Mouse (Mus musculus): Measurements from ENCODE around the gene Pcx. TPM values are rescaled to one million over a fixed set of nuclear protein-coding genes. Genes with fewer than 3 reads are reported as not detected.

The Pcx gene
- polyA plus RNA-seq, 1 experiment from 2014 or later, result 23.5 TPM

DNA sequence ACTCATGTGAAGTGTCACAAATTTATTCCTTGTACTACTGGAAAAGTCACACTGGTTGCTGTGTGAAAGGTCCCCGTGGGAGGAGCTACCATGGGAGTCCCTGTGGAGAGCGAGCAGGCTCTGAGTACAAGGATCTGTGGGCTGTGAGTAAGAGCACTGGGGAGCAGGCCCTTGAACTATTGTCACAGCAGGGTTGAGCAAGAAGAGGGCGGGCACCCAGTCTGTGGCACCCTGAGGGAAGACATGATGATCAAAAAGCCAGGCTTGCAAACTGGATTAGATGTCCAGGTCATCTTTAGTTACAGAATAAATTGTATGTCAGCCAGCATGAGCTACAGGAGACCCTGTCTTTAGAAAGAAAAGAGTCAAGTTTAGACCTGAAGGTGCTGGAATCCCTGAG is 26.3 kb downstream of the Pcx start:
- H3K9me3 ChIP-seq, result no peaks in the 10 kb centered on the region
- H3K4me3 ChIP-seq, result no peak overlapping the region
- no peaks in the 10 kb centered on the region for H3K36me3 ChIP-seq
- no peaks in the 10 kb centered on the region for H3K4me1 ChIP-seq
- no peak overlapping the region for H3K4me2 ChIP-seq (replicated peaks)
- H3K9ac ChIP-seq, result no peak overlapping the region
- no peak for ATAC-seq (ENCODE audit: low FRiP score, low read depth)
- H3K27ac ChIP-seq, result no peak overlapping the region
- 61% methylated on average over 3 of the region's 3 CpGs for WGBS
- H3K27me3 ChIP-seq (replicated peaks), result no peaks in the 10 kb centered on the region

DNA sequence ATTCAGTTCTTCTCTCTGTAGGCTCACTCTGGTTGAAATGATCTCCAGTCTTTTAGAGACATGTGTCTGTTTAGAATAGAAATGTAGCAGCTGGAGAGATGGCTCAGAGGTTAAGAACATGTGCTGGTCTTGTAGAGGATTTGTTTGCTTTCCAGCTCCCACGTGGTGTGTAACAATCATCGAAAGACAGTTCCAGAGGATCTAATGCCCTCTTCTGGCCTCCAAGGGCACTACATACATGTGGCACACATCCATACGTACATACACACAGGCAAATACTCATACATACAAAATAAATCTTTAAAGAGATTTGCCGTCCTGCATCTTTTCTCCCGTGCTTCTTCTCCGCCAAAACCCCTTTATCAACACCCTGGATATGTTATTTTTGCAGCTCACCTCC is 30.0 kb downstream of the Pcx start:
- H3K27me3 ChIP-seq (replicated peaks), result no peaks in the 10 kb centered on the region
- H3K36me3 ChIP-seq, result no peaks in the 10 kb centered on the region
- no peaks in the 10 kb centered on the region for H3K4me1 ChIP-seq
- H3K27ac ChIP-seq, result no peak overlapping the region
- no peak overlapping the region for H3K9ac ChIP-seq
- H3K4me2 ChIP-seq (replicated peaks), result no peak overlapping the region
- no peaks in the 10 kb centered on the region for H3K9me3 ChIP-seq
- ATAC-seq (ENCODE audit: low FRiP score, low read depth), result no peak
- no peak overlapping the region for H3K4me3 ChIP-seq
- WGBS, result 87% methylated on average over 6 of the region's 6 CpGs

DNA sequence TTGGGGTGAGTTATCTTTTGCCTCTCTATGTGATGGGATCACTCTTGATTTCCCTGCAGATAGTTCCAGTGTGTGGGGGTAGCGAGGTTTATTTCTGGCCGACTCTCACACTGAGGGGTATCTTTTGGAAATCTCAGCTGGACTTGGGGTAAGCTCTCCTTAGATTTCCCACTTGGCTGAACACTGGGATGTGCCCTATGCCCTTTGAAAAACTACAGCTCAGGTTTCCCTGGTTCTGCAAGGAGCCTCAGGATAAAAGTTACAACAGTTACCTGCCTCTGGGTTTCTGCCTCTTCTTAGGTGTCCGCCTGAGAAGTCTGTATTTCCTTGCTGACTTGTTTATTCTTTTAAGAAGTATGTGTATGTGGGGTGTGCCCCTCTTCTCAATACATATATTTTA is 30.7 kb downstream of the Pcx start:
- Histone ChIP-seq H3K4me2 (replicated peaks) (no peak overlapping the region), H3K27ac (no peak overlapping the region), H3K4me3 (no peak overlapping the region), H3K4me1 (no peaks in the 10 kb centered on the region), H3K9ac (no peak overlapping the region), H3K27me3 (replicated peaks) (no peaks in the 10 kb centered on the region), H3K36me3 (no peaks in the 10 kb centered on the region), H3K9me3 (no peaks in the 10 kb centered on the region)
- WGBS, result 92% methylated on average over 3 of the region's 3 CpGs
- no peak for ATAC-seq (ENCODE audit: low FRiP score, low read depth)

DNA sequence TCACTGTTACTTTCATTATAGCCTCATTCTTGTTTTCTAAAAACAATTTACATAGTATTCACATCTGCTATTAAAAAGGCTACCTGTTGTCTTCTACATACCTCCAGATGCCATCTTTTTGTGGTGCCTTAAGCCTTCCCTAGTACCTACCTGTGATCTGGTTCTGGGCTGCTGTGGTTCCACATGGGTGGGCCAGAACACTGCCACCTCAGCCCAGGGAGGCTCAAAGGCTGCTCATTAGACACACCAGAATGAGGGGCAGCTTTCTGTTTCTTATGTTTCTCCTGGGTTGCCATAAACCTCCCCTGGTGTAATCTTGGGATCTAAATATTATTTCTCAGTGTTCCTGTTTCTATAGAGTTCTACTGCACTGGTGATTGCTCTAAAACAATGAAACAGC is 31.8 kb downstream of the Pcx start:
- Histone ChIP-seq H3K4me2 (replicated peaks) (no peak overlapping the region), H3K9ac (no peak overlapping the region), H3K27ac (no peak overlapping the region), H3K4me1 (no peaks in the 10 kb centered on the region), H3K36me3 (no peaks in the 10 kb centered on the region), H3K9me3 (no peaks in the 10 kb centered on the region), H3K4me3 (no peak overlapping the region), H3K27me3 (replicated peaks) (no peaks in the 10 kb centered on the region)
- ATAC-seq (ENCODE audit: low FRiP score, low read depth), result no peak

DNA sequence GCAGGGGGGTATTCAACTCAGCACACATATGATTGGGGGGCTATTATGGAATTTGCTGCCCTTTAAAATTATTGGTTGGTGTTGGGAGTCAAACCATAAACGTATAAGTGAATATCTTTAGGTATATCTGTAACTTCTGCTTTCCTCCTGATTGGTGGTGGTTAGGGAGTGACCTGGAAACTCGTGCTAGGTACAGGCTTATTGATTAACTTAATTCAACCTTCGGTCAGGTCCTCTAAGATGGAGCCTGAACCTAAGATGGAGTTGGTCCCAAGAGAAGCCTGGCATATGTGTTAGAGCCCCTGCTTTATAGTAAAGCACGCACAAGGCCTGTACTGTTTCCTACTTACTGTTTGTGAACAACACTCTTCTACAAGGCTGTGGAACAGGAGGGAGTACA is 34.8 kb downstream of the Pcx start:
- Histone ChIP-seq H3K4me3 (no peak overlapping the region), H3K4me2 (replicated peaks) (no peak overlapping the region), H3K27ac (no peak overlapping the region), H3K9me3 (no peaks in the 10 kb centered on the region), H3K36me3 (no peaks in the 10 kb centered on the region), H3K27me3 (replicated peaks) (no peaks in the 10 kb centered on the region), H3K4me1 (no peaks in the 10 kb centered on the region), H3K9ac (no peak overlapping the region)
- no peak for ATAC-seq (ENCODE audit: low FRiP score, low read depth)
- 89% methylated on average over 4 of the region's 4 CpGs for WGBS

DNA sequence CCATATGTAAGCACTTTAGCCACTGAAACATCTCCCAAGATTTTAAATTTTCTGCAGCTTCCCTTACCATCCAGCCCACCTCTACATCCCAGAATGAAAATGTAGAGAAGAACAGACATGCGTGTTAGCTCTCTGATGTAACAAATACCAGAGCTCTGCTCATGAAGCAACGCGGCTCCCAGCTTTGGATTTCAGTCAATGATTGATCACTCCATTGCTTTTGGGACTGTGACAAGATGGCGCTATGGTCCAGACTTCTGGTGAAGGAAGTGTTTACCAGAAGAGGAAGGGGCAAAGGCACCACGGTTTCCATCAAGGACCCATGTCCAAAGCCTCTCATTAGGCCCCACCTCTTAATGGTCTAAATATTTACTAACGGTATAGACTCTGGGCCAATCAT is 35.6 kb downstream of the Pcx start:
- no peak for ATAC-seq (ENCODE audit: low FRiP score, low read depth)
- Histone ChIP-seq H3K9me3 (no peaks in the 10 kb centered on the region), H3K27me3 (replicated peaks) (no peaks in the 10 kb centered on the region), H3K27ac (no peak overlapping the region), H3K9ac (no peak overlapping the region), H3K4me1 (no peaks in the 10 kb centered on the region), H3K4me2 (replicated peaks) (no peak overlapping the region), H3K4me3 (no peak overlapping the region), H3K36me3 (no peaks in the 10 kb centered on the region)
- 94% methylated on average over 6 of the region's 6 CpGs for WGBS

DNA sequence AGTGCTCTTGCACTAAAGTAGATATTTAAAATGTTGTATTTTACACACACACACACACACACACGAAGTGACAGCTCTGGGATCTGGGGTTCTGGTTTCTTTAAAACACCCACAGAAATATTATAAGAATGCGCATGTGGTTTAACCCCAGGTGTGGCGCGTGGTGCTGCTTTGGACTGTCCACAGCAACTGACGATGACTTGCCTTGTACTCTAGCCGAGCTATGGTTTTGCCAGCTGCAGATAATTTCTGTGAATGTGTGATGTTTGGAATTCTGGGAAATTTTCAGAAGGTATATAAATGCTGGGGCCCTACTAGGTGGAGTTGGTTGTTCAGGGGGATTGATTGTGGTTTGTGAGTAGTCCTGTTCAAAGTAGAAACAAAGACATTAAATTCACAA is 37.5 kb downstream of the Pcx start:
- WGBS, result 88% methylated on average over 6 of the region's 6 CpGs
- H3K4me1 ChIP-seq, result no peaks in the 10 kb centered on the region
- H3K27me3 ChIP-seq (replicated peaks), result no peaks in the 10 kb centered on the region
- H3K4me2 ChIP-seq (replicated peaks), result no peak overlapping the region
- H3K4me3 ChIP-seq, result no peak overlapping the region
- H3K9me3 ChIP-seq, result no peaks in the 10 kb centered on the region
- H3K36me3 ChIP-seq, result no peaks in the 10 kb centered on the region
- H3K27ac ChIP-seq, result no peak overlapping the region
- no peak overlapping the region for H3K9ac ChIP-seq
- no peak for ATAC-seq (ENCODE audit: low FRiP score, low read depth)

DNA sequence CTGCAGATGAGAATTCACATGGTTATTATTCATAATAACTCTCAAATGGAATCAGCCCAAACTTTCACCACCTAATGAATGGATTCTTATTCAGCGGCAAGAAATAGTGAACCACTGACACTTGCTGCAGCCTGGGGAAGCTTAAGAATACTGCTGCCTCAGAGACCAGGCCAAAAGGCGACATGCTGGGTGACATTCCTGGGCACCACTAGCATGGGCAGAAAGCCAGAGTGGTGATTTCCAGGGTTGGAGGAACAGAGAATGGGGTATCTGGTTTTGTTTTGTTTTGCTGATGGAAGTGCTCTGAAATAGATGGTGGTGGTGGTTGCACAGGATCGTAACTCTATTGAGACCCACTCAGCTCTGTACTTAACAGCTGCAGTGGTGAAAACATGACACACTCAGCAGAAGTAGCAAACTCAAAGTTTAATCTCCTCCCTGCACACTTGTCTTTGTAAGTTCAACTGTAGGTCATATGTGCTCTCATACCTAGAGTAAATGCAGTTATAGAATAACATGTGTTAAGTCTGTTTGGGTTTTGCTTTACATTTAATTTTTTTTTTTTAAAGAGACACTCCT is 38.1 kb downstream of the Pcx start:
- no peak overlapping the region for H3K4me2 ChIP-seq (replicated peaks)
- no peaks in the 10 kb centered on the region for H3K36me3 ChIP-seq
- no peak for ATAC-seq (ENCODE audit: low FRiP score, low read depth)

DNA sequence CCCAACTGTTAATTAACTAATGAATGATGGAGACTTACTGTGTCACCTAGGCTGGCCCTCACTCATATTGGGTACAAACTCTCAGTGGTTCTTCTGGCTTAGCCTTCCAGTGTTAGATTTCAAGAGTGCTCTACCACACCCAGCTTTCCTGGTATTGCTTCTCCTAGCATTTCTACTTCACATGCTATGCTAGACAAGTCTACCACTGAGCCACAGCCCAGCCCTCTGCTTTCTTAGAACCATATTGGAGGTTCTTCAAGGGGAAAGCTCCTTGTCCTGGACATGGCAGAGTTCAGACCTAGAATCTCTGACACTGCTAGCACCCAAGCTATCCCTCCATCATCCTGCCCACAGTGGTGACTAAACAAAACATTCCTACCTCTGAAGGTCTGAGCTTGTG is 44.0 kb downstream of the Pcx start:
- Histone ChIP-seq H3K27me3 (replicated peaks) (no peaks in the 10 kb centered on the region), H3K9ac (no peak overlapping the region), H3K27ac (no peak overlapping the region), H3K9me3 (no peaks in the 10 kb centered on the region), H3K4me1 (peaks cover 10% of the 10 kb centered on the region), H3K4me2 (replicated peaks) (no peak overlapping the region), H3K4me3 (no peak overlapping the region), H3K36me3 (no peaks in the 10 kb centered on the region)
- no peak for ATAC-seq (ENCODE audit: low FRiP score, low read depth)

More for the DNA sequence above, 38.1 kb downstream of the Pcx start:
- Histone ChIP-seq H3K27ac (no peak overlapping the region), H3K9ac (no peak overlapping the region), H3K27me3 (replicated peaks) (no peaks in the 10 kb centered on the region), H3K4me1 (no peaks in the 10 kb centered on the region), H3K9me3 (no peaks in the 10 kb centered on the region), H3K4me3 (no peak overlapping the region)
- 84% methylated on average over 3 of the region's 3 CpGs for WGBS

DNA sequence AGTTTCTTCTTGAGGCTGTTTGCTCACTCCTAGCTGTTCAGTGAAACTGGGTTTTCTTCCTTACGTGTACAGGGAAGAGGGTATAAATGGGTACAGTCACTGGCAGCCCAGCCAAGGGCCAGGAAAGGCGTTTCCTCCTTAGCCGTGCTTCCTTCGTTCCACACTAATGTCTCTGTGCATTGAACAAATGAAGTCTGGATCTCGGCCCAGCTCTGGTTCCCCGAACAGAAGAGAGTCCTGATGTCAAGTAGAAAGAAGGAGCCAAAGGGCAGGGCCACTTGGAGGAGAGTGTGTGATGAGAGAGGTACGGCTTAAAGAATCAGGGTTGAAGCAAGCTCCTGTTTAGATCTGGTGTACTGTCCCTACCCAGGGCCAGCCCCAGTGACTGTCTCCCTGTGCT is 44.8 kb downstream of the Pcx start:
- Histone ChIP-seq H3K4me1 (peaks cover 14% of the 10 kb centered on the region), H3K9me3 (no peaks in the 10 kb centered on the region), H3K4me3 (no peak overlapping the region), H3K4me2 (replicated peaks) (no peak overlapping the region), H3K36me3 (no peaks in the 10 kb centered on the region), H3K9ac (no peak overlapping the region), H3K27me3 (replicated peaks) (no peaks in the 10 kb centered on the region), H3K27ac (no peak overlapping the region)
- WGBS, result 85% methylated on average over 7 of the region's 7 CpGs
- no peak for ATAC-seq (ENCODE audit: low FRiP score, low read depth)

DNA sequence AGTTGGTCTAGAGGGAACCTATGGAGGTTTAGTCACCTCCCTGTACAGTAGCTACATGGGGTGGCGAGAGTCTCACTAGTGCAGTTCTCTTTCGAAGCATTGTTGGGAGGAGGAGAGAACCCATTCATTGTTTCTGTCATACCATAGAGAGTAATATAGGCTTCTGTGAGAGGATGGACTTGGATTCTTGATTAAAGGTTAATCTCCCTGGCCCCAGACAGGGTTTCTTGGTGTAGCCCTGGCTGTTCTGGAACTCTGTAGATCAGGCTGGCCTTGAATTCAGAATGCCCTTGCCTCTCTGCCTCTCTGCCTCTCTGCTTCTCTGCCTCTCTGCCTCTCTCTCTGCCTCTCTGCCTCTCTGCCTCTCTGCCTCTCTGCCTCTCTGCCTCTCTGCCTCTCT is 46.5 kb downstream of the Pcx start:
- Histone ChIP-seq H3K27me3 (replicated peaks) (no peaks in the 10 kb centered on the region), H3K27ac (no peak overlapping the region), H3K4me1 (peaks cover 14% of the 10 kb centered on the region), H3K4me2 (replicated peaks) (no peak overlapping the region), H3K9me3 (no peaks in the 10 kb centered on the region), H3K36me3 (no peaks in the 10 kb centered on the region), H3K9ac (no peak overlapping the region), H3K4me3 (no peak overlapping the region)
- ATAC-seq (ENCODE audit: low FRiP score, low read depth), result no peak
- WGBS, result 99% methylated on average over 2 of the region's 2 CpGs

DNA sequence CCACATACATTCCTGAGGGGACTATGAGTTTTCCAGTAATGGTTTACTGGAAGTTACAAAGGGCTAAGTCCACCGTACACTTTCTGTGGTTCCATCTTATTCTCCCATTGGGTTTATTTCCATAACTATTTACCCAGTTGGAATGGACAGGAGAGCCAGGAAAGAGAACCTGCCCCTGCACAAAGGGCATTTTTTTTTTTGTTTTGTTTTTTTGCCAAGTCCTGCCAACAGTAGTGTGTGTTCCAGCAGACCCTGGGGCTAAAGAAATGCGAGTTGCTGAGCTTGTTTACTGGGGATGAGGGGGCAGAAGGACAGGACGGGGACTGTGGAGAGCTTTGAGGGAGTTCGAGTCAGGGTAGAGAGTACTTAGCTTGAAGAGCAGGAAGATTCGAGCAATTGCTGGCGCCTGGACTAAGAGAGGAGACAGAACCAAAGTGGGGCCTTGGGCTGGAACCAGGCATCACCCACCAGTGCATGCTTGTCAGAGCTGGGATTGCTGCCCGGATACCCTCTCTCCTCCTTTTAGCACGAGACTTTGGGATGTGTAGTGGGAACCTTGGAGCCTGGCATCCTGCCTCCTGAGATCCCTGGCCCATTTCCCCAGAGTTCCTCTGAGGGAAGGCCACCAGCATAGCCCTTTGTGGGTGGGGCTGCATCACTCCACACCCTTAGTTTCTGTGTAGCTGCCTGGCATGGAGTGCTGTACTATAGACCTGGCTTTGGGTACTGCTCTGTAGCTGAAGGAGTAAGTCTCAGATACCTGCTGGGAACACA is 47.7 kb downstream of the Pcx start:
- H3K4me3 ChIP-seq, result no peak overlapping the region
- no peaks in the 10 kb centered on the region for H3K27me3 ChIP-seq (replicated peaks)
- no peak overlapping the region for H3K9ac ChIP-seq
- no peak overlapping the region for H3K4me2 ChIP-seq (replicated peaks)
- H3K9me3 ChIP-seq, result no peaks in the 10 kb centered on the region
- ATAC-seq (ENCODE audit: low FRiP score, low read depth), result no peak
- H3K4me1 ChIP-seq, result peaks cover 14% of the 10 kb centered on the region
- H3K27ac ChIP-seq, result no peak overlapping the region
- 75% methylated on average over 8 of the region's 8 CpGs for WGBS
- no peaks in the 10 kb centered on the region for H3K36me3 ChIP-seq

DNA sequence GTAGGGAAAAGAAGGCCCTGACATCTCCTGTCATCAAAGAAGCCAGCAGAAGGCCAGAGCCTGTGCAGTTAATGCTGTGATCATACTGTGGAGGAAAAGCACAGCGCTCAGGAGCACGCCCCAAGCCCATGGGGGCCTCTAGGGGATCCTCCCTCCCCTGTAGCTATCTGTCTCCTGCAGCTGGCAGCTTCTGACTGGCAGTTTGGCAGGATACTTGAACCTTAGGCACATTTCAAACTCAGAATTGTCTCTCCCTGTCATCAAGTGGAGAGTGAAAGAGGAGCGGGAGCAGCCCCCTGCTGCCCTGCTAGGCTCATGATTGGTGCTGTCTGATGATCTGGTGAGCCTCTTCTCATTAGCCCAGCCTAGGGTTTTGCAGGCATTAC is 48.3 kb downstream of the Pcx start:
- no peak overlapping the region for H3K4me2 ChIP-seq (replicated peaks)
- no peak for ATAC-seq (ENCODE audit: low FRiP score, low read depth)
- peaks cover 14% of the 10 kb centered on the region for H3K4me1 ChIP-seq
- H3K27me3 ChIP-seq (replicated peaks), result no peaks in the 10 kb centered on the region
- no peaks in the 10 kb centered on the region for H3K9me3 ChIP-seq
- WGBS, result 61% methylated on average over 3 of the region's 3 CpGs
- no peaks in the 10 kb centered on the region for H3K36me3 ChIP-seq
- no peak overlapping the region for H3K27ac ChIP-seq
- H3K9ac ChIP-seq, result no peak overlapping the region
- no peak overlapping the region for H3K4me3 ChIP-seq
